Mouse (Mus musculus): Measurements from ENCODE around the gene Ncoa3. TPM values are rescaled to one million over a fixed set of nuclear protein-coding genes. Genes with fewer than 3 reads are reported as not detected.

The Ncoa3 gene
- total RNA-seq, 2 experiments from 2014 or later: 34.9 to 37.9 TPM

DNA sequence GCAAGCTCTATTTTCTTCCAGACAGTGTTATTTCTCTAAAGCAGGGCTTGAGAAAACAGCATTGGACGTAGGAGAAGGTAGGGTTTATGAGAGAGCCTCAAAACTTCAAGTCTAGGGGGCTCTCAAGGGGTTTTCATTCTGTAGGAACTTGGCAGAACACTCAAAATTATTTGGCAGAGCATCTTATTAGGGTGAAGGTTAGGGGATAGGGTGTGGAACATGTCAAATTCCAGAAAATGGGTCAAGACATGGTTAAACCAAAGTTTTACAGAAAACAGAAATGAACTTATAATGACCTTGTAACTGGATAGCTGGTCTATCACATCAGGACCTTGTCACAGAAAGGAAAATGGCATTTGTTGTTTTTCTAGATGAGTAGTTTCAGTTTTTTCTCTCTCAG, 69.6 kb downstream of the Ncoa3 start:
- intact Hi-C loops (cut with DNase I): no loop called here
- no peak for DNase-seq (ENCODE audit: low spot score in 2 of 2)

DNA sequence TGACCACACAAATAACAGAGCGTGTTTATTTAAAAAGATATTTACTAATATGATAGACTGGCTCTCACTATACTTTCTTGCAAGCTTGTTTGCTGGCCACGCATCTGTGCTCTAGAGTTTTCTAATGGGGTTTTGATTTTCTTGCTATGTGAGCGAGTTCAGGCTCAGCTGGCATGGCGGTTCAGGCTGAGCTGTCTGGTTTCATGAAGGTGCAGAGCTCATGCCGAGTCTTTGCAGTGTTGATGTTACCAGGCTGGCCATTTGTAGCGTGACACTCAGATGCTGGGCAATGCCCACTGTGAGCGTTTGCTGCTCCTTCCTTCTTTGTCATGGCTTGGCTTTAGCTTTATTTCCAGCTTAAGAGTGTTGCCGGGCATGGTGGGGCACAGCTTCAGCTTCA, 70.0 kb downstream of the Ncoa3 start:
- no peak for DNase-seq (ENCODE audit: low spot score in 2 of 2)
- intact Hi-C loops (cut with DNase I): no loop called here

DNA sequence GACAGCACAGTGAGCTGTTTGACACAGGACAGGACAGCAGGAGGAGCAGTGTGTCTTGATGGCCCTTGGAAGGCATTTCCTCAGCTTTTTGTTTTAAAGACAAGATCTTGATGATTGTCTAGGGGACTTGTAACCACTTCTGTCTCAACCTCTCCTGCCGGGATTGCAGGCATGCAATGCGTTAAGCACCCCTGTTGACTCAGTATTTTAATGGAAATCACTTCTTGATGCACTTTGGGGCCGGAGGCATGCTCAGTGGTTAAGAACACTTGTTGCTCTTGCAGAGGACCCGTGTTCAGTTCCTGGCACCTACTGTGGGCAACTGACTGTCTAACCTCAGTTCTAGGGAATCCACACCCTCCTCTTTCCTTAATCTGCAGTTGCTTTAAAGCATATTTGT, 74.0 kb downstream of the Ncoa3 start:
- DNase-seq (ENCODE audit: low spot score in 2 of 2): no peak
- intact Hi-C loops (cut with DNase I): no loop called here

DNA sequence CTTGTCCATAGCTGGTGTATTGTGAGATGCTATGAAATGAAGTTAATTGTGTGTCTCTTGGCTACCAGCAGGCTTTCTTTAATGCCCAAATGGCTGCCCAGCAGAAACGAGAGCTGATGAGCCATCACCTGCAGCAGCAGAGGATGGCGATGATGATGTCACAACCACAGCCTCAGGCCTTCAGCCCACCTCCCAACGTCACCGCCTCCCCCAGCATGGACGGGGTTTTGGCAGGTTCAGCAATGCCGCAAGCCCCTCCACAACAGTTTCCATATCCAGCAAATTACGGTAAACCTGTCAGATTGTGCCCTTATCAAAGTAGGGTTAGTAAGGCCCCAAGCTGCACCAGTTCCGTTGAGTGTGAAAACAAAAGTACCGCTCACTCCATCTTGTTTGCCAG, 75.8 kb downstream of the Ncoa3 start:
- DNase-seq (ENCODE audit: low spot score in 2 of 2): no peak
- intact Hi-C loops (cut with DNase I): no loop called here

DNA sequence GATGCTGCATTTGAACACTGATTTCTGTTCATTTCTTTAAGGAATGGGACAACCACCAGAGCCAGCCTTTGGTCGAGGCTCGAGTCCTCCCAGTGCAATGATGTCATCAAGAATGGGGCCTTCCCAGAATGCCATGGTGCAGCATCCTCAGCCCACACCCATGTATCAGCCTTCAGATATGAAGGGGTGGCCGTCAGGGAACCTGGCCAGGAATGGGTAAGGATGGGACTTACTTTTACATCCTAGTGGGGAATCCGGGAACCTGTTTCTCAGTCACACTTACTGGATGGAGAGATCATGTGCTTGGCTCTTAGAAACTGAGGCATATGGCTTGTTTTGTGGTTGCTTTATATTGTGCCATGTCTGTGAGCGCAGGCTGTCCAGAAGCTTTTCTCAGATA, 76.7 kb downstream of the Ncoa3 start:
- DNase-seq (ENCODE audit: low spot score in 2 of 2): peak in 1 of 2 experiments; percentile 58
- intact Hi-C loops (cut with DNase I): no loop called here

DNA sequence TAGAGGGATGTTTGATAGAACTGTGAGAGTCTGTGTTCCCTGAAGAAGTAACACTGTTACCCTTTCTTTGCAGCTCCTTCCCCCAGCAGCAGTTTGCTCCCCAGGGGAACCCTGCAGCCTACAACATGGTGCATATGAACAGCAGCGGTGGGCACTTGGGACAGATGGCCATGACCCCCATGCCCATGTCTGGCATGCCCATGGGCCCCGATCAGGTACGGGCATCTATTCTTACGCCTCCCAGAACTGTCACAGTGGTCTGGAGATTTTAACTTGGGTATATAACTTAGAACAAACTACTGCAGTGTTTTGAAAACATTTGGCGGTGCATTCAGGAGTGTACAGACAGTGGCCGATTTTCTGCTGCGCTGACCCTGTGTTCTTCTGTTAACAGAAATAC, 77.3 kb downstream of the Ncoa3 start:
- DNase-seq (ENCODE audit: low spot score in 2 of 2): no peak
- intact Hi-C loops (cut with DNase I): no loop called here

DNA sequence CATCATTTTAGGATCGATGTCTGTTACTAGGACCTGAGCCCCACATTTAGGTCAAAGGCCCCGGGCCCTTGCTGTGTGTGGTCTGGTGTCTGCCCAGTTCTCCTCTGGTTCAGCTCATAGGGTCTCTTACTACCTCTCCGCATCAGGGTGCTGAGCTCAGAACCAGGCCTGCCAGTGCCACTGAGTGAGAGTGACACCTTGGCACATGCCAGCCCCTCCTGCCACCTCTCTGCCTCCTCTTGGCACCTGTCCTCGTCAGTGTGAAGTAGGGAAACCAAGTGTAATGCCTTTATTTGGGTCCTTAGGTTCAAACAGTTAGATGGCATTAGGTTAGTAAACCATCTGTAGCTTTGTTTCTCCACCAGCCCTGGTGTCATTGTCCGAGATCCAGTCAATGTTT, 79.0 kb downstream of the Ncoa3 start:
- intact Hi-C loops (cut with DNase I): no loop called here
- no peak for DNase-seq (ENCODE audit: low spot score in 2 of 2)

DNA sequence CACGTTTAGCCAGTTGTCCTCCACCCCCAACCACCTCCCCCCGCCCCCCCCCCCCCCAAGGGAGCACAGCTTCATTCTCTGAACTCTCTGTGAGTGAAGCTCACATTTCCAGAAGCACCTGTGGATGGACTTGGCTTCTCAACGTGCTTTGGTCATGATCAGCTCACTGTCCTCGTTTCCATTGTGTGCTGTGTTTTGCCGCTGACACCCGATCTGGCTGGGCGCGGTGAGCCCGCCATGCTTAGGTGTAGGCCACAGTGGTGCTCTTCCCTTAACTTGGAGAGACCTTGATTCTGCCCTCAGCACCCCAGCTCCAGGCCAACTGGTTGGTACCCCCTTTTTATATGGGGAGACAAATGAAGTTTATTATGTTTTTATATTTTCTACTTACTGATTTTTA, 79.5 kb downstream of the Ncoa3 start:
- DNase-seq (ENCODE audit: low spot score in 2 of 2): no peak
- intact Hi-C loops (cut with DNase I): no loop called here

DNA sequence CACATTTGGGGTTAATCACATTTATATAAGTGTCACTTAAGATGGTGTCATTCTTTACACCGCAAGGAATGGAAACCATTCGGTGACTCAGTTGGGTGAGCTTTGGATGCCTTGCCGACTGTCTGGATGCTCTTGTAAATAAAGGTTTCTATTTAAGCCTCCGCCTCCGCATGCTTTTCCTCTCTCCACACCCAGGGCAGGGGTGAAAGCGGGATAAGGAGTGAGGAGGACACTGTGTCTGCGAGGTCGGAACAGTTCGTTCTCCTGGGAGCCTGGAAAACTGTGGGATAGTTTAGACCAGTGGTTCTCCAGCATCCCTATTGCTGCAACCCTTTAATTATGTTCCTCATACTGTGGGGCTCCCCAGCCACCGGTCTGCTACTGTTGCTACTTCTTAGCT, 80.6 kb downstream of the Ncoa3 start:
- intact Hi-C loops (cut with DNase I): no loop called here
- DNase-seq (ENCODE audit: low spot score in 2 of 2): no peak

DNA sequence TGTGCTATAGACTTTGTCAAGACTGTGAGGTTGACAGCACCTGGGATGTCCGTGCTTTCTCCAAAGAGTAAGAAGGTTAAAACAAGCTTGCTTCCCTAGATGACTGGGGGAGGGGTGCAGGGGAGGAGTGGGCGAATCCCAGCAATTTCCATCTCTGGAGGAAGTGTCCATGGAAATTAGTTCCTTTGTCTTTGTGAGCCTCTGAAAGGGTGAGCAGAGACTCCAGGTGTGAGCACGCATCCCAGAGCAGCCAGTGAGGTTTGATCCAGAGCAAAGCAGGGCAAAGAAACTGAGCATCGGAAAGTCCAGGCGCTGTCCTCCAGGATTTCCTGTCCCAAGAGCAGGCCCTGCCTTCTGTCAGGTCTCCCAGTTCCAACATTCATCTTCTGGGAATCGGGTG, 81.9 kb downstream of the Ncoa3 start:
- DNase-seq (ENCODE audit: low spot score in 2 of 2): no peak
- intact Hi-C loops (cut with DNase I): no loop called here

DNA sequence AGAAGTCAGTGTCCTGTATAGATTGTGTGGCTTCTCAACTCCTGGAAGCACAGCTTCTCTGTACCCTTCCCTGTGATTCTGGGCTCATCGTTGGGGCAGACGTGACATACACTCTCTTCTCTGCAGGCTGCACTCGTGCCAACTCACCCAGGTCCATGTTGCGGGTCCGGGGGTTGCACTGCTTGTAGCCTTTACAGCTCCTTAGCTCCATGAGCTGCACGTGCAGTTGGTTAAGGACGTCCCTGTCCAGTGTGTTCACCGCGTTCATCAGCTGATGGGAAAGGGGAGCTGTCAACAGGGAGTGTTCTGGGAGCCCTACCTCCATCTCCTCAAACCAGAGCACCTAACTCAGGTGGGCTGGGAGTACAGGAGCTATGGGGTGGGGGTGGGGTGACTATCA, 84.9 kb downstream of the Ncoa3 start:
- intact Hi-C loops (cut with DNase I): no loop called here

DNA sequence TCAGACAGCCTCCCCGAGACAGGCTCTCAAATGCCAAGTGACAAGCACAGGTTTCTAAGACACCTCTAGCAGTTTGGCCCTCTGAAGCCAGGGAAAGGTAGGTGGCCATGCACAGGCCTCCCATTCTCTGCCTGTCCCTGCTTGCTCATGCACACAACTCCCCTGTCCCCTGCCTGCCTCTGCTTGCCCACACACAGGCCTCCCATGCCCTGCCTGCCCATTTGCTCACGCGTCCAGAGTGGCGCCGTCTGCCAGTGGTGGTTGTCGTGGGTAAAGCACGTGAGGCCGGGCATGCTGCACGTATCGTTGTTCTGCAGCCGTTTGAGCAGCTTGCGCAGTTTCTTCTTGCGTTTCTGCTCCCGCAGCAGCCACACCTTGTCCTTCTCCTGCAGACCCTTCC, 86.8 kb downstream of the Ncoa3 start:
- DNase-seq (ENCODE audit: low spot score in 2 of 2): no peak
- intact Hi-C loops (cut with DNase I): no loop called here

More for the DNA sequence above, 84.9 kb downstream of the Ncoa3 start:
- no peak for DNase-seq (ENCODE audit: low spot score in 2 of 2)

DNA sequence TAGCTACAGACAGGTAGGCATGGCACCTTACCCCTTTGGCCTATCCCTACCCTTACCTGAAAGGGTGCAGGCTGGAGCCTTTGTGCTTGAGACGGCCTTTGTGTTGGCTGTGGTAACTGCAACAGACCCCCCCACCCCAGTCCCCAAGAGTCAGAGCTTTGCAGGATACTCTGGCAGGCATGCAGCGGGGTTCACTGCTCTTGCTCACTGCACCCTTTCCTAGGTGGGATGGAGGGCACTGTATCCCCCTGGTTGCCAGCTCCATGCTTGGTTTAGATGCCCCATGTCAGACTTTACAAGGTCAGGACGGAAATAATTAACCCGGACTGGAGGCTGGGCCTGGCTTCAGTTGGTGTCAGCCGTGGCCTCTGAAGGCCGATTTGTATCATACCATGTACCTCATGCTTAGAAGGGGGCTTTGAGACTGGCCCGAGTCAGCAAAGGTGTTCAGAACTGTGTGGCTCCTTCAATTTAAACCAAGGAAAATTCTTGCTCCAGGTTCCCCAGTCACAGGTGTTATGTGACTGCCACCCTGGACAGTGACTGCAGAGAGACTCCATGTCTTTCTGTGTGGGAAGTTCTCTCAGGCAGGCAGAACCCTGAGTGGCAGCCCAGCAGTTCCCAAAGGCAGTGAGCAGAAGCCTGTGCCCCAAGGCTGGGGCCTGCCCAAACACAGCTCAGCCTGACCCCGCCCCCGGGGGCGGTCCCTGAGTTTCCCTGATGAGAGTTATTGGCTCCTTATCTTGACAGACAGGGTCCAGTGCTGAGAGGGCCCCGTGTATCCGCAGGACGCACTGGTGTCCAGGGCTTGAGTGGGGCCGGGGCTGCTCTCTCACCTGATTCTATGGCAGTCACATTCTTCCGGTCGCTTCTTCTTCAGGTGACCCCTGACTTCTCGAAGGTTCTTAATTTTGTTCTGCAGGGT, 87.8 kb downstream of the Ncoa3 start:
- intact Hi-C loops (cut with DNase I): loop anchor here (10.0 kb wide), 1 partner anchor 705 kb away; no protein-coding TSS in a partner anchor
- DNase-seq (ENCODE audit: low spot score in 2 of 2): no peak

DNA sequence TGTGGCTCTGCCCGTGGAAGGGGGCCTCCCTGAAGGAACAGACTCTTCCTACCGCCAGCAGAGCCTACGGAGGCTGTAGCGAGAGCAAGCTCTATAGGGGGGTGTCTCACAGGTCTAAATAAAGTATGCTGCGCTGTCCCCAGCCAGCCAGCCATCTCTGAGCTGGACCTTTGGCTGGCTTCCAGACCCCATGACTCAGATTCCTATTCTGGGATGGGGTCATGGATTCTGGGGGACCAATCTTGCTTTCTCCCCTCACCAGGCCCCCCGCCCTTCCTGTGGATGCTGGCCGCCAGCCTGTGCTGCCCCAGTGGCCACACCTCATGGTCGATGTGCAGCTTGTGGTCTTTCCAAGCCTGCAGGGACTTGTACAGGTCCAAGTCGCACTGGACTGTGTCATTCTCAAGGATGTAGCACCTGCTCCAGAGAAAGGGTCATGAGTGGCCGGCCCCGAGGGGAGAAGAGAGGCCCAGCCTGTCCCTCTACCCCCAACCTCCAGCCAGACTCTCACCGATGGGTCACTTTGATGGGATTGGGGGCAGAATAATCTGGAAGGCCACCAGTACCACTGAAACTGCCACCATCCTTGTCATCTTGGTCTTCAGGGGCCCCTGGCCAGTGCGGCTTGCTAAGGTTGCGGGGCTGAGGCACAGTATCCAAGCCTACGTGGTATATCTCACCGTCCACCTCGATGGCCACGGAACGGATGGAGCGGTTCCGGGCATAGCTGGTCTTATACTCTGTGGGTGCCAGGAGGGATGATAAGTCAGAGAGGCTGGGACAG, 88.7 kb downstream of the Ncoa3 start:
- no peak for DNase-seq (ENCODE audit: low spot score in 2 of 2)
- intact Hi-C loops (cut with DNase I): loop anchor here (10.0 kb wide), 1 partner anchor 704 kb away; no protein-coding TSS in a partner anchor

DNA sequence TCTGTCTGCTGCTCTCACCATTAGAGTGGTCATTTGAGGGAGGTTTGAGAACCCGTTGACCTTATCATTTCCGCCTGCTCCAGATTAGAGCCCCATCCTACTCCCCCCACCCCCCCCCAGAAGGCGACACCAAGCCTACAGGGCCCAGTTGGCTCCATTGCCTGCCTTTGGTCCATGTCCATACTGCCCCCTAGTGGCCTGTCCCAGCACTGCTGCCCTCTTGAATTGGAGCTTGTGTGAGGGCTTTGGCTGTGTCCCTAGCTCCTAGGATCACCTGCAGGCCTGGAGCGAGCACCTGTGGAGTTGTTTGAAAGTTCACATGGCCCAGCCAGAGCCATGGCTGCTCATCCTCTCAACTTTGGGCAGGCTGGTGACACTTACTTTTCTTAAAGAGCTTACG, 89.8 kb downstream of the Ncoa3 start:
- intact Hi-C loops (cut with DNase I): loop anchor here (10.0 kb wide), 1 partner anchor 703 kb away; no protein-coding TSS in a partner anchor
- DNase-seq (ENCODE audit: low spot score in 2 of 2): peak; percentile 67 to 73

DNA sequence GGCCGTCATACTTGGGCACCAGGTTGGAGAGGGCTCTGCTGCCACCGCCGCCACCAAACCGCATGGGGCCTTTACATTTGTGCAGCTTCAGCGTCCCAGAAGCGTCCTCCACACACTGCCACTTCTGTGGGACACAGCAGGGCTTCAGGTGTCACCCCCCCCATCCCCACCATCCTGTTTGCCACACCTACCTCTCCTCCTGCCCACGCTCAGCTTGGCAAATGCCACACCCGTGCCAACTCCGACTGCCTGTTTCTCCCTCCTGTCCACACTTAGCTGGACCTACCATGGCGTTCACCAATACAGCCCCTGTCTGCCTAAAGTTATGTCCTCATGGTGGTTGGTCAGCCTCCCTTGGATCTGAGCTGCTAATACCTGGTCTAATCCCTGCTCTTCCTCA, 90.2 kb downstream of the Ncoa3 start:
- intact Hi-C loops (cut with DNase I): loop anchor here (10.0 kb wide), 1 partner anchor 702 kb away; no protein-coding TSS in a partner anchor
- no peak for DNase-seq (ENCODE audit: low spot score in 2 of 2)

DNA sequence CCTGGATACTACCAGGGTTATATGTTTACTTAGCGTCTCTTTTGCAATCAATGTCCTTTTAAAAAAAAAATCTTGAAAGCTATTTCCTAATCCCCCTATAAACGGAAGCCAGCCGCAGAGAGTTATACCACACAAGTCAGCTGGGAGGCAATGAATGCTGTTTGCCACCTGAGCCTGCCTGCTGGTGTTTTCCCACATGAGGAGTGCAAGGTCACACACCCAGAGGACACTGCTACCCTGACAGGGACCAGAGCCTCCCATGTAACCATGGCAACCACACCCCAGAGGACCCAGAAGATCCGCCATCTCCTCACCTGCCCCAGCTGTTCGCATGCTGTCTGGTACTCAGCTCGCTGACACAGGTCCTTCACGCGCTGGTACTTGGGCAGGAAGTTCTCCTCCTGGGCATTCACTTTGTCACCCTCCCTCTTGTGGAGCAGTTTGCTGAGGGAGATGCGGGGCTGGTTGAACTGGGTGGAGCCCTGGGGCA, 91.2 kb downstream of the Ncoa3 start:
- intact Hi-C loops (cut with DNase I): loop anchor here (10.0 kb wide), 1 partner anchor 701 kb away; no protein-coding TSS in a partner anchor
- no peak for DNase-seq (ENCODE audit: low spot score in 2 of 2)

DNA sequence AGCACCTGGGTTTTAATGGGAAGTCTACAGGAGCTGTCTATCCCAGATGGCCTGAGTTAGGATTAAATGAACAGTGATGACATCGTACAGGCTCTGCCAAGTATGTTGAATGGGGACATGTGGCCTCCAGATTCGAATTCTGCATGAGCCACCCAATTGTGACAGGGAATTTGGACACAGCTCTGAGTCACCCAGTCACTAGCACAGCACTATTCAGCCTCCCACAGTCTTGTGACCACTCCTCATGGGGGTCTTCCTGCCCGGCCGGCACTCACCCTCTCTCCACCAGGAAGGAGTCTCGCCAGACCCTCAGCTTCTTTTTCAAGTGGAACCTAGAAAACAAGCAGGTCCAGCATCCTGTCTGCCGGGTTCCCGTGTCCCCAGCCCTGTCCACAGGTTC, 91.7 kb downstream of the Ncoa3 start:
- intact Hi-C loops (cut with DNase I): loop anchor here (10.0 kb wide), 1 partner anchor 701 kb away; no protein-coding TSS in a partner anchor
- no peak for DNase-seq (ENCODE audit: low spot score in 2 of 2)

DNA sequence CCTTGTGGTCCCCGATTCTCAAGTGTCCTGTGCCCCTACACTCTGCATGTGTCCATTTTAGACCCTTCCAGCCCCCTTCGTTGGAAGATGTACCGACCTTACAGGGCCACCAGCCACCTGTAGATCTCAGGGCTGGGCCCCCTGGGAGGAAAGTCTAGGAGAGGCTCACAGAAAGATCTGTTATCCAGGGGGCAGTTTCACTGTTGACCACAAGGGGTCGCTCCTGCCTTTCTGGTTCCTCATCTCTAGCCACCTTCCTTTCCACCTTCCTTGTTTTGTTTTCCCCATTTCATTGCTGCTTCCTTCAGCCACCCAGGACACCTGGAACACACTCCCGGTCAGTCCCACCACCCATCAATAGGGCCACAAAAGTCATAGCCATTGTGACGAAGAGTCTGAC, 92.5 kb downstream of the Ncoa3 start:
- peak; percentile 60 to 67 for DNase-seq (ENCODE audit: low spot score in 2 of 2)
- intact Hi-C loops (cut with DNase I): loop anchor here (1.0 to 10.0 kb wide), 2 partner anchors 479 to 700 kb away; no protein-coding TSS in a partner anchor

DNA sequence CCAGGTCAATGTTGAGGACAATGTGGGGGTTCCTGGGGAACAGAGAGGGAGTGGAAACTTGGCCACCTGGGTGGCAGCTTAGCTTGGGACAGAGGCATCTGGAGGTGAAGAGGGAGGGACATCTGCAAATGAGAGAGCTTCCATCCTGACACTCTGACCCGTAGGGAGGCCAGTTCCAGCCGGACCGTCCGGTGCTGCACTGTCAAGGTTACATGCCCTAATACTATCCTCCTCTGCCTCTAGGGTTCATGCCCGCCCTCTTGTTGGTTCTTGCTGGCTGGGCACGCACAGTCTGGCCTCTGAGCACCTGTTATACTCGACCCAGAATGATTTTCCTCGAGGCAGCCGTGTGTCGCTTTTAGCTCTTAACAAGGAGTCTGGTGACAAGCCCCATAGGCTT, 93.3 kb downstream of the Ncoa3 start:
- DNase-seq (ENCODE audit: low spot score in 2 of 2): no peak
- intact Hi-C loops (cut with DNase I): loop anchor here (1.0 to 10.0 kb wide), 2 partner anchors 479 to 699 kb away; no protein-coding TSS in a partner anchor

Measured in left cerebral cortex, postnatal 25 days (tissue).